Mouse (Mus musculus) kidney, postnatal 25 days (tissue): Measurements from ENCODE around the gene Sdhd.
"Not testable (repeated sequence)": the region's sequence is repeated elsewhere in the genome, so short reads cannot be mapped to it uniquely, and the experiment has no call there.

Experiments
- DNase-seq, 2 experiments: peaks; one replicate each; pipeline ENCODE4 v3.0.0; 2021; ENCODE audit warnings: mixed read lengths in 2 of 2

Sdhd gene

DNA sequence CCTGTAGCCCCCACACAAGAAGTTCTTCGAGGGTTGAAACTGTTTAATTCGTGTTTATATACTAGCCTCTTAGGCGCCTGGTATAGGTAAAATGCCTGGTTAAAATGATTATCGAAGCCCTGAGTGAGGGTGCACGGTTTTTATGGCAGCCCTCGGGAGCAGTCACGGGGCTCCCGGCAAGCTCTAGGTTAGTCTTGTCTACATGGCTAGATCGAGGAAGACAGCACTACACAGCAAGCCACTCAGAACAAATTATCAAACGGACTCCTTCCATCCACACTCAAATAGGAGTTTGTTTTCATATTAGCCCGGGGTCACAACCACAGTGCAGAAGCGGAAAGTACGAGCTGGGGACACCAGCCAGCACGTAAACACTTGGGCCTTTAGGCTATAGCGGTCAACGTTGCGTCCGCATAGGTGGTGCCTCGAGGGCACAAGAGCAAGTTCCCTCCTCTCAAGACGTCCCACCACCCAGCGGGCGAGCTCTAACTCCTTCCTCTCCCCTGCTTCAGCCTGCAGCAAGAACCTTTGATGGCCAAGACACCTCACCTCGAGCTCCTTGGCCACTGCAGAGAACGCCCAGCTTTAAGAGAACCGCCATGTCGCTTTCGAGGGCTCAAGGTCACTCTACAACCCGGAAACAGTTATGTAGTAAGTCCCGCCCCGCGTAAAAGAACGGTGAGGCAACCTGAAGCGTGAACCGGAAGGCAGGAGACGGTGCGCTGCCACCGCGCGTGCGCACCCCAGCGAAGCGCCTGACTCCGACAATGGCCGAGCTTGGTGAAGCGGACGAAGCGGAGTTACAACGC lies at the start of gene Sdhd, which contains the start of gene Timm8b:
Gene Sdhd (minus strand): TSS at position 624 of the 809 bp plus-strand sequence.
Gene Timm8b (plus strand): TSS at position 722 of the 809 bp plus-strand sequence.
- DNase-seq: peak; percentile 96 to 97

- DNase-seq: no peak
Measured at GRCm38 (mm10) chr9:50650503-50650902, 46.9 kb upstream of the Sdhd start.

- DNase-seq: no peak
Measured at GRCm38 (mm10) chr9:50646826-50647370, 43.3 kb upstream of the Sdhd start.

GRCm38 (mm10) chr9:50634270-50634669 lies 30.7 kb upstream of the Sdhd start:
- no peak for DNase-seq

DNA sequence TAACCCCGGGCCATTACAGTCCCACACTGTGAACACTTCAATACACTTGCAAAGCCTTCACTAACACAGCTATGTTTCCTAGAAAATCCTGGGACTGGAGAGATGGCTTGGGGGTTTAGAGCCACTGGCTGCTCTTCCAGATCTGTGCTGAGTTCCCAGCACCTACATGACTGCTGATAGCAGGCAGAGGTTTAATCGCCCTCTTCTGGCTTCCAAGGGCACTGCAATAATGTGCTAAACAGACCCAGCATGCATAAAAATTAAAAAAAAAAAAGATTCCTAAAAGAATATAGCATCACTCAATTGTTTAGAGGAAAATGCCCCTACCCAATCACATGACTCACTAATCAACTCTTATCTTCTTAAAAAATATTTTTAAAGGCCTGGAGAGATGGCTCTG lies 29.4 kb upstream of the Sdhd start:
- DNase-seq: peak in 1 of 2 experiments; percentile 16

DNA sequence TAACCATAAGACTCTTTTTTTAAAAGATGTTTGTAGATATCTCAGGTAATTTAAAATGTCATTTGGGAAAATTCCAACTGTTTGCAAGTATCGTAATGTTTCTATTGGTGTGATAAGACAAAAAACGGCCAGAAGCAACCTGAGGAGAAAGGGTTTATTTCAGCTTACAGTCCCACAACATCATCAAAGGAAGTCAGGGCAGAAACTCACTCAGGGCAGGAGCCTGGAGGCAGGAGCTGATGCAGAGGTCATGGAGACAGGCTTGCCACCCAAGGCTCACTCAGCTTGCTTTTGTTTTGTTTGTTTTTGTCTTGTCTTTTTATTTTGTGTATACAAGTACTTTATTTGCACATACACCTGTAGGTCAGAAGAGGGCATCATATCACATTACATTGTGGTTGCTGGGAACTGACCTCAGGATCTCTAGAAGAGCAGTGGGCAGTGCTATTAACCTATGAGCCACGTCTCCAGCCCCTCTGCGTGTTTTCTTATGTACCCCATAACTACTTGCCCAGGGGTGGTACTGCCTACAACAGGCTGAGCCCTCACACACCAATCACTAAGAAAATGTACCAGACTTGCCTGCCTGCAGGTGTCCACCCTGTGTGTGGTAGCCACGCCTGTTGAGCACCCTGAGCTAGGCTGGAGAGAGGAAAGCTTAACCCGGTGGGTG lies 28.5 kb upstream of the Sdhd start:
- no peak for DNase-seq

- not testable (repeated sequence) for DNase-seq
Measured at GRCm38 (mm10) chr9:50630903-50631302, 27.3 kb upstream of the Sdhd start.

DNA sequence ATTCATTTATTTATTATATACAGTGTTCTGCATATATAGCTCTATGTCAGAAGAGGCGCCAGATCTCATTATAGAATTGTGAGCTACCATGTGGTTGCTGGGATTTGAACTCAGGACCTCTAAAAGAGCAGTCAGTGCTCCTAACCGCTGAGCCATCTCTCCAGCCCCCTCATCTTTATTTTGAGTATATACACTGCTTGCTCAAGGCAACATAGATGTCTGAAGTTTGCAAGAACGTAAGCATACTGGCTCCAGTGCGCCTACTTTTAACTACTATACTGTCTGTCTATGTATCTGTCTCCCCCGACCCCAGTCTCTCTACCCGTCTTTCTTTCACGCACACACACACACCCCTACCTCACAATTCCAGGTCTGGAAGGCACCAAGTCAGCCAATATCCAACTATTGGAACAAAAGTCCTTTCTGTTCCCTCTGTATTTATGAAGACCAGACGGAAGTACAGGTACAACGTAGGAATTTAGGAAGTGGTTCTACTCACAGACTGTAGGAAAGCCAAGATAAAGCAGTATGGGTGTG lies 14.2 kb upstream of the Sdhd start:
- DNase-seq: no peak

- DNase-seq: peak; percentile 90 to 93
Measured at GRCm38 (mm10) chr9:50616766-50617603, 13.4 kb upstream of the Sdhd start, which contains the start of the genes Pih1d2 and Nkapd1. Gene Pih1d2, plus strand, starts transcription at chr9:50617321. Gene Nkapd1, minus strand, starts transcription at chr9:50617464.

DNA sequence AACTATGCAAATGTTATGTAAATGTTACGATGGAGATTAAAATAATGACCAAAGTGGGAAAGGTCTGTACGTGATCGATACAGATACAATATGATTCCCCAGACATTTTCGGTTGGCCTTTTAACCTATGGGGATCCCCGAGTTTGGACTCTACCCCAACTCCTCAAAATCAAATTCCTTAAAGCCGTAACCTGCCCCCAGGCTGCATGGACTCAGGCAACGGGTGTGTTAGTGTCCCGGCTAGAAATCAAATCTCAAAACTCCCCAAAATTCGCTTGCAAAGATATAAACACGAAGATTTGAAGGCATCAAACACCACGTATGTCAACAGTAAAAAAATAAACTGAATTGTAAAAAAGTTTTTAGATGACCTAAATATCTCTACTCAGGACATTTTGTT lies 12.5 kb upstream of the Sdhd start:
- no peak for DNase-seq

- no peak for DNase-seq
Measured at GRCm38 (mm10) chr9:50612115-50612514, 8.5 kb upstream of the Sdhd start.

DNA sequence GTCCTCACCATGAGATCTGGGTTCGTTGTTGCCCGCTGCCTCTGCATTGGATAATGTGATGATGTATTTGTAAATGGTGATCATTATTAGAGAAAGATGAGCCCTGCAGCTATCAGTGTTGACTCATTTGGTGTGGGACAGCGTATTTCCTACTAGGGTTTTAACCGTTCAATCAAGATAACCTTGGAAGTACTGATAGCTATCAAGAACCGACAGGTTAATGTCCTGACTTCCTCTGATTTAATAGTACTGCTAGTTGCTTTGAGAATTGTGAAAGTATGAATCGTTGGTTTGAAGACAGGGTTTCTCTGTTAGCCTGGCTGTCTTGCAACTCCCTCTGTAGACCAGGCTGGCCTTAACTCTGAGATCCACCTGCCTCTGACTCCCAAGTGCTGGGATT lies 726 bp upstream of the Sdhd start:
- no peak for DNase-seq

GRCm38 (mm10) chr9:50603998-50604324 lies 349 bp upstream of the Sdhd start:
- DNase-seq: no peak

- peak; percentile 31 to 57 for DNase-seq
Measured at GRCm38 (mm10) chr9:50602055-50602845, 1.4 kb downstream of the Sdhd start.

- no peak for DNase-seq
Measured at GRCm38 (mm10) chr9:50601536-50601935, 2.1 kb downstream of the Sdhd start.

DNA sequence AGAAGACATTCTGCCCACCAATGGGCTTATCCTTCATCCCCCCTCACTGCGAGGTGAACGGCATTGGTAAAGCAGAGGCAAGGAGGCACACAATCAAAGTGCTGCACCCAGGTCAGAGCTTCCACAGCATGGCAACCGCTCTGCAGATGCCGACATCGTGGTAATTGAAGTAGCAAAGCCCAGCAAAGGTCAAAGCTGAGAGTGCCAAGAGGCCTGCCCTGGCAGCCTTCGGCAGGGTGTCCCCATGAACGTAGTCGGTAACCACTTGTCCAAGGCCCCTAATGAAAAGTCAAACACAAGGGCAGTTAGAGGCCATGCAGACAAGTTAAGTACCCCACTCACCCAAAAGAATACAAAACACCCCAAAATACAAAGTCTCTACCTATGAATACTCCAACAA lies 6.6 kb downstream of the Sdhd start:
- no peak for DNase-seq

GRCm38 (mm10) chr9:50594794-50595417 lies 8.7 kb downstream of the Sdhd start:
- peak; percentile 44 to 58 for DNase-seq

DNA sequence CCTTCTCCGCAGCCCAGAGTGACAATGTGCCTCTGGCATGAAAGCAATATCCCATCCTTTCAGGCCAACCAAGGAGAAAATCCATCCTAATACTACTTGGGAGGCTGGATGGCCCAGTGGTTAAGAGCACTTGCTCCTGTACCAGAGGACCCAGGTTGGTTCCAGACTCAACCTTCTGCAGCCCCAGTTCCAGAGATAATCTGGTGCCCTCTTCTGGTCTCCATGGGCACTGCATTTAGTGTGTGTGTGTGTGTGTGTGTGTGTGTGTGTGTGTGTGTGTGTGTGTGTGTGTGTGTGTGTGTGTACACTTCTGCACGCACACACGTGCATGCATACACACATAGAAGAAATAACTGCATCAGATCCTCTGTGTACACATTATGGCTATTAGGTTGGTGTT lies 10.1 kb downstream of the Sdhd start:
- DNase-seq: peak; percentile 46 to 56

- DNase-seq: no peak
Measured at GRCm38 (mm10) chr9:50592955-50593354, 10.7 kb downstream of the Sdhd start.

- no peak for DNase-seq
Measured at GRCm38 (mm10) chr9:50590856-50591518, 12.6 kb downstream of the Sdhd start.

- no peak for DNase-seq
Measured at GRCm38 (mm10) chr9:50586955-50587354, 16.7 kb downstream of the Sdhd start.
